Comparison of ENCODE assay signal across 8 mouse cellular contexts in genomic region chr1:88424602-88425252, GRCm38 (mm10). TPM values are rescaled to one million over a fixed set of nuclear protein-coding genes. Genes with fewer than 3 reads are reported as not detected.
DNase-seq lines count a peak whose midpoint lies in the region; ATAC-seq and TF ChIP-seq lines count a peak whose summit lies in the region.

No protein-coding gene starts in this region.

- H3K4me1 ChIP-seq in limb, embryonic 14.5 days (ENCODE audit: control insufficient read depth, insufficient read depth, low read length) = no peaks in the 10 kb centered on the region

- no peak overlapping the region for H3K4me2 ChIP-seq in limb, embryonic 14.5 days (replicated peaks; ENCODE audit: low read depth, low read length, severe bottlenecking)

- no peak overlapping the region for H3K4me3 ChIP-seq in limb, embryonic 14.5 days (replicated peaks; ENCODE audit: low read length)

- H3K27ac ChIP-seq in limb, embryonic 14.5 days (replicated peaks; ENCODE audit: low read depth, low read length) = no peak overlapping the region

- H3K9ac ChIP-seq in limb, embryonic 14.5 days (ENCODE audit: low read depth, low read length, severe bottlenecking) = no peak overlapping the region

- intact Hi-C loops in gastrocnemius, postnatal 36 days (cut with DNase I) = loop anchor here (5.0 kb wide), 1 partner anchor 283 kb away; no protein-coding TSS in a partner anchor

- ATAC-seq in limb, embryonic 14.5 days (ENCODE audit: low FRiP score, low read depth) = peak; percentile 70

- DNase-seq in 3T3-L1 (ENCODE audit: low read depth, low spot score) = peak; percentile 87
- DNase-seq in adrenal gland, adult 2 months = peak; percentile 74
- DNase-seq in embryo, embryonic 11 days = peak; percentile 81
- peak; percentile 53 to 63 for DNase-seq in gastrocnemius, postnatal 36 days
- peak; percentile 68 for DNase-seq in kidney, adult 9 months
- peak; percentile 76 for DNase-seq in limb, embryonic 14.5 days (ENCODE audit: low spot score)
- peak; percentile 87 for DNase-seq in neural tube, embryonic 10.5 days (ENCODE audit: extremely low spot score, low spot score)
- DNase-seq in splenic B cell, adult 2 months (ENCODE audit: low read depth, low spot score) = peak; percentile 75

- no peaks in the 10 kb centered on the region for H3K36me3 ChIP-seq in limb, embryonic 14.5 days (ENCODE audit: control insufficient read depth, insufficient read depth, low read length)
- H3K36me3 ChIP-seq in splenic B cell, adult 2 months (ENCODE audit: control insufficient read depth, insufficient read depth, low read length, poor library complexity, severe bottlenecking) = no peaks in the 10 kb centered on the region

- TF ChIP-seq POLR2A in limb, embryonic 14.5 days (IDR thresholded peaks at IDR 0.05; ENCODE audit: borderline replicate concordance, extremely low read depth, insufficient read depth, insufficient read length) = no peak

- H3K27me3 ChIP-seq in limb, embryonic 14.5 days (ENCODE audit: control insufficient read depth, insufficient read depth, low read length) = no peaks in the 10 kb centered on the region
- H3K27me3 ChIP-seq in splenic B cell, adult 2 months (ENCODE audit: control insufficient read depth, insufficient read depth, low read length, poor library complexity, severe bottlenecking) = no peaks in the 10 kb centered on the region

- H3K9me3 ChIP-seq in limb, embryonic 14.5 days (ENCODE audit: control insufficient read depth, low read length) = no peaks in the 10 kb centered on the region

- 19% methylated on average over 8 of the region's 8 CpGs for WGBS in limb, embryonic 14.5 days

RNA-seq across cellular contexts. Expression of gene Spp2, which starts 18.0 kb away (rescaled TPM):
- 1 to 10 TPM in 1 of 2 experiments, not detected in 1; 1.0 TPM for total RNA-seq in adrenal gland, adult 2 months (2021)
- 0.11 TPM in 1 of 2 replicates, not detected in the other for polyA plus RNA-seq in adrenal gland, adult 2 months (2012; rRNA removed)
- total RNA-seq in gastrocnemius, postnatal 36 days (2021) = not detected
- polyA plus RNA-seq in limb, embryonic 14.5 days (2012; rRNA removed) = 1.5 and 1.6 TPM in 2 replicates
- not detected in 2 replicates for polyA plus RNA-seq in limb, embryonic 14.5 days (2014; fragmentation: Nextera tagmentation; extraction: Ambion mirVana)
